Mouse (Mus musculus) liver, adult 10 weeks (tissue): Measurements from ENCODE around the gene Olfr792. TPM values are rescaled to one million over a fixed set of nuclear protein-coding genes. Genes with fewer than 3 reads are reported as not detected.

Experiments used
- polyA plus RNA-seq: library from polyadenylated mRNA; stranded (reverse); fragments of 350-450 nt; fragmentation: Illumina TruSeq; extraction: RNeasy Lipid Tissue Mini Kit (QIAGEN cat#74804); gene quantifications from one replicate; pipeline ENCODE4 v1.2.3, GENCODE M21; 2014; ENCODE audit warnings: low read depth, low replicate concordance

The Olfr792 gene
- polyA plus RNA-seq: not detected

DNA sequence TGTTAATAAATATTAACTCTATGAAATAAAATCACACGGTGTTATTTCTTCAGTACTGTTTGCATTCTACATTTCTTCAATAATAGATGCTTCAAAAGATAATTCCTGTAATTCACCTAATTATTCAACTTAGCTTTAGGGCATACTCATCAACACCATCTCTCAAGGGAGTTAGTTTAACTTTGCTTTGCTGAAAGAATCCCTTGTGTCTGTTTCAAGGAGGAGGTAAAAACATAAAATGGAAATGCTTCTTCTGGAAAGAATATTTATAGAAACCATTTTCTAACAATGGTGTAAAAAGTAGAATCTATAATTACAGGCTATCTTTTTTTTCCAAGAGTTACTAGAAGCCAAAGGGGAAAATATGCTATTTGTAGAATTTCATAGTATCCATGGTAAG lies at the start of gene Olfr792:
Gene Olfr792 (plus strand): TSS at position 301 of the 400 bp plus-strand sequence.

DNA sequence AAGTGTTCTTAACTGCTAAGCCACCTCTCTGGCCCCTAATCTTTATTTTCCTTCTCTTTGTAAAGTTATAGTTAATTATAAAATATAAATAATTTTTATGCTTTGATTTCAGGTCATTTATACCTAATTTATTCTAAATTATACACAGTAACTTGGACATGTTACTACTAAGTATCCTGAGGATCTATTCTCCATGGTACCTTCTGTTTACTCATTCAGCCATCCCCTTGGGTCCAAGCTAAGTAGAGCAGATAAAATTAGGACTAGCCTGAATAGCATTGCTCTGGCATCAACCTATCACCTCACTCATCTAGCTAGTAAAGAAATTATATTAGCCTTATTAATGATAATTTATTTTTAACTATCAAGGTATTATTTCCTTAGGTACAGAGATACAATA lies 40.8 kb upstream of the Olfr792 start, which contains the start of gene Olfr790:
Gene Olfr790 (plus strand): TSS at position 301 of the 400 bp plus-strand sequence.

GRCm38 (mm10) chr10:129521492-129521891 lies 17.5 kb upstream of the Olfr792 start, which contains the start of gene Olfr791:
Gene Olfr791 (plus strand): TSS chr10:129521792.

DNA sequence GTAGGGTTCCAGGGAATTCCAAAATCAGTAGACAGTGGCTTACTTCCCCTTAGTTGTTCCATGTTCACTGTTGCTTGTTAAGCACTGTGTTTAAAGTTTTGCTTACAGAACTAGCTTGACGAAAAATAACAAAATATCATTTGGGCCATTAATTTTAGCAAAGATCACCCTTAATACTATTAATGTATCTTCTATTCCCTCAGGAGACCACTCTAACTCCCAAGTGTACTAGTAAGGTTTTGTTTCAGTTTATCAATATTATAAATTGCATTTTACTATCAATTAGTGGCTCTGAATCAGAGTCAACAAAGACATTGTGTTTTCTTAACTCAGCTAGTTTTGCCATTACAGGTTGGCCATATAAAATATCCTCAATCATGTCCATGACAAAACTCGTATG lies 28.4 kb downstream of the Olfr792 start, which contains the start of gene Olfr794:
Gene Olfr794 (plus strand): TSS at position 301 of the 400 bp plus-strand sequence.

Other genes with a start within 250 kb of the Olfr792 start
- gene Olfr780, start 221.0 kb upstream of the Olfr792 start, polyA plus RNA-seq: not detected
- gene Olfr781, start 210.3 kb upstream of the Olfr792 start, polyA plus RNA-seq: not detected
- gene Olfr782, start 190.3 kb upstream of the Olfr792 start, polyA plus RNA-seq: not detected
- not detected for gene Olfr784, start 155.1 kb upstream of the Olfr792 start, polyA plus RNA-seq
- gene Olfr785, start 133.7 kb upstream of the Olfr792 start, polyA plus RNA-seq: not detected
- gene Olfr786, start 111.9 kb upstream of the Olfr792 start, polyA plus RNA-seq: not detected
- gene Olfr787, start 77.3 kb upstream of the Olfr792 start, polyA plus RNA-seq: not detected
- not detected for gene Olfr788, start 68.2 kb upstream of the Olfr792 start, polyA plus RNA-seq
- gene Olfr789, start 54.4 kb upstream of the Olfr792 start, polyA plus RNA-seq: not detected
- gene Olfr790, start 40.7 kb upstream of the Olfr792 start, polyA plus RNA-seq: not detected
- not detected for gene Olfr791, start 17.4 kb upstream of the Olfr792 start, polyA plus RNA-seq
- gene Olfr794, start 28.5 kb downstream of the Olfr792 start, polyA plus RNA-seq: not detected
- not detected for gene Olfr796, start 73.4 kb downstream of the Olfr792 start, polyA plus RNA-seq
- gene Olfr798, start 88.8 kb downstream of the Olfr792 start, polyA plus RNA-seq: not detected
- gene Olfr799, start 98.3 kb downstream of the Olfr792 start, polyA plus RNA-seq: not detected
- gene Olfr800, start 118.5 kb downstream of the Olfr792 start, polyA plus RNA-seq: not detected
- not detected for gene Olfr801, start 134.7 kb downstream of the Olfr792 start, polyA plus RNA-seq
- not detected for gene Olfr802, start 149.0 kb downstream of the Olfr792 start, polyA plus RNA-seq
- not detected for gene Olfr803, start 155.1 kb downstream of the Olfr792 start, polyA plus RNA-seq
- gene Olfr804, start 164.0 kb downstream of the Olfr792 start, polyA plus RNA-seq: not detected
- gene Olfr805, start 190.2 kb downstream of the Olfr792 start, polyA plus RNA-seq: not detected
- not detected for gene Olfr806, start 202.8 kb downstream of the Olfr792 start, polyA plus RNA-seq
- not detected for gene Olfr807, start 218.6 kb downstream of the Olfr792 start, polyA plus RNA-seq
- not detected for gene Olfr808, start 226.3 kb downstream of the Olfr792 start, polyA plus RNA-seq
- not detected for gene Olfr809, start 235.5 kb downstream of the Olfr792 start, polyA plus RNA-seq